Comparison of ENCODE assay signal across 8 mouse cellular contexts in genomic region chr5:36581259-36581923, GRCm38 (mm10). TPM values are rescaled to one million over a fixed set of nuclear protein-coding genes. Genes with fewer than 3 reads are reported as not detected.
DNase-seq lines count a peak whose midpoint lies in the region; ATAC-seq and TF ChIP-seq lines count a peak whose summit lies in the region.

No protein-coding gene starts in this region.

- DNase-seq in heart, adult 18-20 months, result no peak
- DNase-seq in liver, postnatal 0 days, result no peak
- DNase-seq in ovary, postnatal 36 days (ENCODE audit: low spot score), result no peak
- DNase-seq in urinary bladder, postnatal 36 days (ENCODE audit: low spot score in 2 of 2), result no peak
- DNase-seq in kidney, postnatal 4 days, result no peak

- H3K27me3 ChIP-seq in heart, embryonic 13.5 days (replicated peaks), result 0 out of 2 replicates have a peak, but pooled peaks cover 7% of the 10 kb centered on the region
- H3K27me3 ChIP-seq in ES-Bruce4 (ENCODE audit: control insufficient read depth, insufficient read depth, low read length, poor library complexity, severe bottlenecking), result no peaks in the 10 kb centered on the region
- no peaks in the 10 kb centered on the region for H3K27me3 ChIP-seq in forebrain, embryonic 15.5 days
- H3K27me3 ChIP-seq in liver, postnatal 0 days (ENCODE audit: insufficient read depth, low read length), result no peaks in the 10 kb centered on the region

- ATAC-seq in heart, embryonic 13.5 days (ENCODE audit: extremely low read depth, insufficient number of reproducible peaks, low FRiP score, low TSS enrichment), result no peak
- ATAC-seq in forebrain, embryonic 15.5 days (replicated peaks), result peak; percentile 18
- ATAC-seq in liver, postnatal 0 days, result peak; percentile 1

- no peaks in the 10 kb centered on the region for H3K9me3 ChIP-seq in heart, embryonic 13.5 days
- H3K9me3 ChIP-seq in ES-Bruce4 (replicated peaks; ENCODE audit: control insufficient read depth, insufficient read depth, low read length, poor library complexity, severe bottlenecking), result no peaks in the 10 kb centered on the region
- no peaks in the 10 kb centered on the region for H3K9me3 ChIP-seq in forebrain, embryonic 15.5 days
- no peaks in the 10 kb centered on the region for H3K9me3 ChIP-seq in liver, postnatal 0 days (ENCODE audit: low read length)

- no peaks in the 10 kb centered on the region for H3K36me3 ChIP-seq in heart, embryonic 13.5 days
- no peaks in the 10 kb centered on the region for H3K36me3 ChIP-seq in ES-Bruce4 (ENCODE audit: control insufficient read depth, insufficient read depth, low read length, poor library complexity, severe bottlenecking)
- no peaks in the 10 kb centered on the region for H3K36me3 ChIP-seq in forebrain, embryonic 15.5 days
- H3K36me3 ChIP-seq in liver, postnatal 0 days (replicated peaks; ENCODE audit: insufficient read depth, low read length), result 0 out of 2 replicates have a peak, but pooled peaks cover 2% of the 10 kb centered on the region

- H3K4me1 ChIP-seq in heart, embryonic 13.5 days, result peaks cover 22% of the 10 kb centered on the region
- H3K4me1 ChIP-seq in ES-Bruce4 (ENCODE audit: control insufficient read depth, insufficient read depth, low read length), result no peaks in the 10 kb centered on the region
- H3K4me1 ChIP-seq in forebrain, embryonic 15.5 days, result peaks cover 11% of the 10 kb centered on the region
- H3K4me1 ChIP-seq in liver, postnatal 0 days (ENCODE audit: insufficient read depth), result peaks cover 18% of the 10 kb centered on the region

- TF ChIP-seq EP300 in ES-Bruce4 (IDR thresholded peaks at IDR 0.05; ENCODE audit: insufficient read depth, low read depth, low read length), result no peak
- no peak; the same call in 1 of the 2 replicates for TF ChIP-seq EP300 in liver, postnatal 0 days (IDR thresholded peaks at IDR 0.05; ENCODE audit: low read depth)

- WGBS in heart, embryonic 13.5 days, result 2% methylated on average over 37 of the region's 40 CpGs
- WGBS in forebrain, embryonic 15.5 days, result under 1% methylated on average over 40 of the region's 40 CpGs
- WGBS in liver, postnatal 0 days (ENCODE audit: insufficient replicate concordance), result 4% methylated on average over 35 of the region's 40 CpGs

- no peak for TF ChIP-seq CTCF in ES-Bruce4 (IDR thresholded peaks at IDR 0.05; ENCODE audit: low read depth, low read length)
- no peak for TF ChIP-seq CTCF in liver, postnatal 0 days (IDR thresholded peaks at IDR 0.05; ENCODE audit: low read depth)

- peak overlapping the region; percentile 78 for H3K4me3 ChIP-seq in heart, embryonic 13.5 days
- H3K4me3 ChIP-seq in ES-Bruce4 (ENCODE audit: low read depth, low read length), result peak overlapping the region; percentile 82
- H3K4me3 ChIP-seq in forebrain, embryonic 15.5 days, result peak overlapping the region; percentile 81
- H3K4me3 ChIP-seq in liver, postnatal 0 days (ENCODE audit: low read depth, low read length), result peak overlapping the region; percentile 74

- TF ChIP-seq POLR2A in ES-Bruce4 (IDR thresholded peaks at IDR 0.05; ENCODE audit: insufficient read depth, low read length), result no peak

- H3K9ac ChIP-seq in heart, embryonic 13.5 days, result peak overlapping the region; percentile 86
- peak overlapping the region; percentile 53 for H3K9ac ChIP-seq in ES-Bruce4 (ENCODE audit: low read depth, poor library complexity, severe bottlenecking)
- H3K9ac ChIP-seq in forebrain, embryonic 15.5 days (replicated peaks), result peak overlapping the region; percentile 74
- H3K9ac ChIP-seq in liver, postnatal 0 days (replicated peaks), result peak overlapping the region; percentile 88

- H3K27ac ChIP-seq in heart, embryonic 13.5 days (replicated peaks), result 0 out of 2 replicates have a peak overlapping the region, but pooled peaks have one; percentile 26
- H3K27ac ChIP-seq in ES-Bruce4 (ENCODE audit: insufficient read depth, low read length), result no peak overlapping the region
- H3K27ac ChIP-seq in forebrain, embryonic 15.5 days (replicated peaks), result peak overlapping the region; percentile 92
- peak overlapping the region; percentile 74 for H3K27ac ChIP-seq in liver, postnatal 0 days (ENCODE audit: low read depth)

- peak overlapping the region; percentile 94 for H3K4me2 ChIP-seq in heart, embryonic 13.5 days
- peak overlapping the region; percentile 97 for H3K4me2 ChIP-seq in forebrain, embryonic 15.5 days (replicated peaks)
- peak overlapping the region; percentile 100 for H3K4me2 ChIP-seq in liver, postnatal 0 days (ENCODE audit: low read depth, low read length)

RNA-seq across cellular contexts. Expression of gene Tbc1d14, which starts 11.7 kb away (rescaled TPM):
- polyA plus RNA-seq in heart, embryonic 13.5 days (2015; fragmentation: Nextera tagmentation; extraction: Ambion mirVana), result 15.3 and 15.7 TPM in 2 replicates
- total RNA-seq in heart, adult 18-20 months (2021), result 10 to 100 TPM; 13.4 to 14.6 TPM
- polyA plus RNA-seq in ES-Bruce4 (2011; ENCODE audit: insufficient read depth, insufficient read length, low read depth, missing spikeins), result 28.8 and 31.7 TPM in 2 replicates
- polyA plus RNA-seq in forebrain, embryonic 15.5 days (2015; fragmentation: Nextera tagmentation; extraction: Ambion mirVana), result 101 and 104 TPM in 2 replicates
- polyA plus RNA-seq in liver, postnatal 0 days (2015; fragmentation: Nextera tagmentation; extraction: Ambion mirVana), result 5.7 and 6.5 TPM in 2 replicates
